Mouse (Mus musculus): ENCODE measurements around the gene Trpv3. TPM values are rescaled to one million over a fixed set of nuclear protein-coding genes. Genes with fewer than 3 reads are reported as not detected.

The Trpv3 gene
- total RNA-seq, 1 experiment, result 0.54 TPM

DNA sequence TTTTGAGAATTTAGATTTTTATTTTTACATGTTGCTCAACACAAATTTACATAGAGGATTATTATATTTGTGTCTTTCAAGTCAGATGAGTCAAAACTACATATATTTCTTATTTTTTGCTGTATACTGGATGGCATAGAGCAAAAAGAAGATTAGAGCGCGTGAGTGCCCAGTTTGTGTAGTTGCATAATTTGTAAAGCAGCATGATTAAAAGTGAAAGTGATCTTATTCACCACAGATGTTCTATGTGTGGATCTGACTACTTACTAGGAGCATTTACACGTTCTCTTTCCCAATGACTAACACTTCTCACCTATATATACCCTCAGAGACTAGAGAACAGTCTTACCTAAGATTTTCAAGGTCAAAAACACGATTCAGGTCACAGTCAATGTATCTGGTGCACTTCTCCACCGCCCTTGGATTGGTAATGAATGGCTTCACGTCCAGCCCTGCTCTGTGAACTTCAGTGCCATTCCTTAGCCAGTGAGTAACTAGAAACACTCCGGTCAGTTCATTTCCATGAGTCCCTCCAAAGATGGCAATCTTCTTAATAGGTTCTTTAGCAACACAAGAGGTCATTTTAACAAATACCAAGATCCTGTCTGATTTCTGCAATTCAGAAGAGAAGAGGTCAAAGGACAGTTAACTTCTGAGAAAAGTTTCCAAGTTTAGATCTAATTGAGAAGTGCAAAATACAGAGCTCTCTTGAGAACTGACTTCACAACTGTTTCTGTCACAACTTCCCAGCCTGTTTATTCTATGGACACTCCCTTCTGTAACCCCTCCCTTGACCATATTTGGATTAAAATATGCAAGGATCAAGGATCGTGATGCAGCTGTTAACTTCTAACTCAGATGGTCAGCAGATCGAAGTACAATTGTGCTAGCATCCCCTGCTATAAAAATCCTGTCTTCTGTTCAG, 57.0 kb downstream of the Trpv3 start:
- TF ChIP-seq CHD2 (IDR thresholded peaks at IDR 0.05; ENCODE audit: low read depth, low read length) (no peak), ZC3H11A (IDR thresholded peaks at IDR 0.05; ENCODE audit: borderline replicate concordance, low read depth, low read length) (no peak), HCFC1 (IDR thresholded peaks at IDR 0.05; ENCODE audit: borderline replicate concordance, insufficient read depth, low read length) (no peak), MAFK (IDR thresholded peaks at IDR 0.05; ENCODE audit: insufficient read depth, low read depth, low read length) (no peak), ZNF384 (IDR thresholded peaks at IDR 0.05; ENCODE audit: low read depth, low read length) (no peak)
- in situ Hi-C loops (cut with MboI; ENCODE audit: low sequenced_read_pairs in 2 of 2, unreplicated experiment in 2 of 2), result no loop called here
- DNase-seq (ENCODE audit: low read depth, low spot score), result no peak
- no peak overlapping the region for H3K4me3 ChIP-seq (ENCODE audit: insufficient read depth in 1 of 2, low read depth in 1 of 2, low read length in 2 of 2, poor library complexity in 1 of 2, severe bottlenecking in 1 of 2)
- H3K9me3 ChIP-seq (ENCODE audit: control insufficient read depth, insufficient read depth, low read depth, low read length), result no peaks in the 10 kb centered on the region
- H3K36me3 ChIP-seq (ENCODE audit: control insufficient read depth, insufficient read depth, low read length, poor library complexity, severe bottlenecking), result no peaks in the 10 kb centered on the region
- no peak overlapping the region for H3K9ac ChIP-seq (ENCODE audit: insufficient read depth, low read depth, low read length, poor library complexity, severe bottlenecking)
- no peak overlapping the region for H3K27ac ChIP-seq (ENCODE audit: insufficient read depth, low read depth, low read length, poor library complexity, severe bottlenecking)
- H3K4me1 ChIP-seq (ENCODE audit: control insufficient read depth in 2 of 2, insufficient read depth in 2 of 2, low read length in 2 of 2, poor library complexity in 1 of 2), result peaks cover 2 to 3% of the 10 kb centered on the region in 2 experiments; a peak in 2 of 4 replicates

GRCm38 (mm10) chr11:73326485-73326886, 59.3 kb downstream of the Trpv3 start:
- no peak for DNase-seq (ENCODE audit: low read depth, low spot score)
- H3K4me1 ChIP-seq (ENCODE audit: control insufficient read depth in 2 of 2, insufficient read depth in 2 of 2, low read length in 2 of 2, poor library complexity in 1 of 2), result 0 out of 4 replicates have a peak, but pooled peaks cover 0 to 2% of the 10 kb centered on the region in 2 experiments
- no peak overlapping the region for H3K4me3 ChIP-seq (ENCODE audit: insufficient read depth in 1 of 2, low read depth in 1 of 2, low read length in 2 of 2, poor library complexity in 1 of 2, severe bottlenecking in 1 of 2)
- in situ Hi-C loops (cut with MboI; ENCODE audit: low sequenced_read_pairs in 2 of 2, unreplicated experiment in 2 of 2), result no loop called here
- no peak overlapping the region for H3K9ac ChIP-seq (ENCODE audit: insufficient read depth, low read depth, low read length, poor library complexity, severe bottlenecking)
- no peaks in the 10 kb centered on the region; the same call in 1 of the 2 replicates for H3K9me3 ChIP-seq (ENCODE audit: control insufficient read depth, insufficient read depth, low read depth, low read length)
- TF ChIP-seq CHD2 (IDR thresholded peaks at IDR 0.05; ENCODE audit: low read depth, low read length) (no peak), HCFC1 (IDR thresholded peaks at IDR 0.05; ENCODE audit: borderline replicate concordance, insufficient read depth, low read length) (no peak), MAFK (IDR thresholded peaks at IDR 0.05; ENCODE audit: insufficient read depth, low read depth, low read length) (no peak), ZNF384 (IDR thresholded peaks at IDR 0.05; ENCODE audit: low read depth, low read length) (no peak), ZC3H11A (IDR thresholded peaks at IDR 0.05; ENCODE audit: borderline replicate concordance, low read depth, low read length) (no peak)
- H3K36me3 ChIP-seq (ENCODE audit: control insufficient read depth, insufficient read depth, low read length, poor library complexity, severe bottlenecking), result no peaks in the 10 kb centered on the region
- H3K27ac ChIP-seq (ENCODE audit: insufficient read depth, low read depth, low read length, poor library complexity, severe bottlenecking), result no peak overlapping the region

- Histone ChIP-seq H3K27ac (ENCODE audit: insufficient read depth, low read depth, low read length, poor library complexity, severe bottlenecking) (no peak overlapping the region), H3K36me3 (ENCODE audit: control insufficient read depth, insufficient read depth, low read length, poor library complexity, severe bottlenecking) (no peaks in the 10 kb centered on the region), H3K4me3 (ENCODE audit: insufficient read depth in 1 of 2, low read depth in 1 of 2, low read length in 2 of 2, poor library complexity in 1 of 2, severe bottlenecking in 1 of 2) (no peak overlapping the region), H3K9ac (ENCODE audit: insufficient read depth, low read depth, low read length, poor library complexity, severe bottlenecking) (no peak overlapping the region), H3K4me1 (ENCODE audit: control insufficient read depth in 2 of 2, insufficient read depth in 2 of 2, low read length in 2 of 2, poor library complexity in 1 of 2) (0 out of 4 replicates have a peak, but pooled peaks cover 0 to 2% of the 10 kb centered on the region in 2 experiments), H3K9me3 (ENCODE audit: control insufficient read depth, insufficient read depth, low read depth, low read length) (no peaks in the 10 kb centered on the region; the same call in 1 of the 2 replicates)
- in situ Hi-C loops (cut with MboI; ENCODE audit: low sequenced_read_pairs in 2 of 2, unreplicated experiment in 2 of 2), result no loop called here
- TF ChIP-seq CHD2 (IDR thresholded peaks at IDR 0.05; ENCODE audit: low read depth, low read length) (no peak), ZC3H11A (IDR thresholded peaks at IDR 0.05; ENCODE audit: borderline replicate concordance, low read depth, low read length) (no peak), HCFC1 (IDR thresholded peaks at IDR 0.05; ENCODE audit: borderline replicate concordance, insufficient read depth, low read length) (no peak), ZNF384 (IDR thresholded peaks at IDR 0.05; ENCODE audit: low read depth, low read length) (no peak), MAFK (IDR thresholded peaks at IDR 0.05; ENCODE audit: insufficient read depth, low read depth, low read length) (no peak)
- DNase-seq (ENCODE audit: low read depth, low spot score), result no peak
Measured at GRCm38 (mm10) chr11:73327361-73327760, 60.2 kb downstream of the Trpv3 start.

DNA sequence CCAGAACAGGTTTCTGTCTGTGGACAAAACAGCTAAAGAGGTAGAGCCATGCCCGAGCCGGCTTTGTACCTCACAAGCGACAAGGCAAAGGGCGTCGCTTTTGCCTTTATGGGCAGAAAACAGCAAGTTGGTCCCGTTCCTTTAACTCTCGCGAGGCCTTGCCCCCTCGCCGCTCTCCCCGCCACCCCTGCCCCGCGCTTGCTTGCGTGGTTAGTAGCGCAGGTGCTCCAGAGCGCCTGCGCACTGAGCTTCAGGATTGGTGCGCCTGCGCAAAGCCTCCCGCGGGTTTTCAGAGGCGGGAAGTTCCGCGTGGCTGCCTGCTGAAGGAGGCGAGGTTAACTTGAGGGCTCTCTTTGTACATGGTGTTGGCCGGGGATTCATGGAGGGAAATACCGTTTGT, 62.3 kb downstream of the Trpv3 start, which contains the start of the genes Aspa, Gm49340 and Spata22:
Gene Aspa, minus strand, starts transcription at position 155 of the 400 bp plus-strand sequence.
Gene Gm49340, plus strand, starts transcription at position 300 of the 400 bp plus-strand sequence.
Gene Spata22, plus strand, starts transcription at position 300 of the 400 bp plus-strand sequence.
- no peak within 1 kb of the TSS; a peak in 1 of 4 replicates for H3K4me3 ChIP-seq (ENCODE audit: insufficient read depth in 1 of 2, low read depth in 1 of 2, low read length in 2 of 2, poor library complexity in 1 of 2, severe bottlenecking in 1 of 2)
- peak; percentile 46 for DNase-seq (ENCODE audit: low read depth, low spot score)
- H3K9ac ChIP-seq (ENCODE audit: insufficient read depth, low read depth, low read length, poor library complexity, severe bottlenecking), result no peak within 1 kb of the TSS
- no peaks in the 10 kb centered on the region for H3K36me3 ChIP-seq (ENCODE audit: control insufficient read depth, insufficient read depth, low read length, poor library complexity, severe bottlenecking)
- TF ChIP-seq CHD2 (IDR thresholded peaks at IDR 0.05; ENCODE audit: low read depth, low read length) (peak; percentile 85), ZNF384 (IDR thresholded peaks at IDR 0.05; ENCODE audit: low read depth, low read length) (no peak)
- H3K4me1 ChIP-seq (ENCODE audit: control insufficient read depth in 2 of 2, insufficient read depth in 2 of 2, low read length in 2 of 2, poor library complexity in 1 of 2), result 0 out of 4 replicates have a peak, but pooled peaks cover 0 to 2% of the 10 kb centered on the region in 2 experiments
- H3K9me3 ChIP-seq (ENCODE audit: control insufficient read depth, insufficient read depth, low read depth, low read length), result no peaks in the 10 kb centered on the region; the same call in 1 of the 2 replicates
- no peak within 1 kb of the TSS for H3K27ac ChIP-seq (ENCODE audit: insufficient read depth, low read depth, low read length, poor library complexity, severe bottlenecking)
- in situ Hi-C loops (cut with MboI; ENCODE audit: low sequenced_read_pairs in 2 of 2, unreplicated experiment in 2 of 2), result no loop called here
